Mouse (Mus musculus) right cerebral cortex, postnatal 14 days (tissue): Measurements from ENCODE around the gene Wrb.

ENCODE experiments used
- DNase-seq: peaks from one replicate; pipeline ENCODE4 v3.0.0; 2022

The Wrb gene

GRCm38 (mm10) chr16:96159091-96159731 is 14.0 kb downstream of the Wrb start:
- DNase-seq: peak; percentile 47

GRCm38 (mm10) chr16:96159794-96160346 is 14.7 kb downstream of the Wrb start:
- no peak for DNase-seq

GRCm38 (mm10) chr16:96160927-96161326 is 15.7 kb downstream of the Wrb start:
- no peak for DNase-seq

GRCm38 (mm10) chr16:96161336-96161735 is 16.1 kb downstream of the Wrb start:
- no peak for DNase-seq

- no peak for DNase-seq
Measured at GRCm38 (mm10) chr16:96165723-96166264, 20.6 kb downstream of the Wrb start.

GRCm38 (mm10) chr16:96168837-96169236 is 23.6 kb downstream of the Wrb start:
- no peak for DNase-seq

GRCm38 (mm10) chr16:96173648-96174047 is 28.4 kb downstream of the Wrb start:
- no peak for DNase-seq

- DNase-seq: no peak
Measured at GRCm38 (mm10) chr16:96175399-96175798, 30.2 kb downstream of the Wrb start.

- DNase-seq: no peak
Measured at GRCm38 (mm10) chr16:96179156-96179555, 33.9 kb downstream of the Wrb start.

- DNase-seq: no peak
Measured at GRCm38 (mm10) chr16:96187619-96188018, 42.4 kb downstream of the Wrb start.

- DNase-seq: peak; percentile 100
Measured at GRCm38 (mm10) chr16:96191531-96192506, 46.6 kb downstream of the Wrb start, which contains the start of gene Lca5l. Lca5l (minus strand) TSS chr16:96192271.

- peak; percentile 16 for DNase-seq
Measured at GRCm38 (mm10) chr16:96199913-96200701, 54.9 kb downstream of the Wrb start, which contains the start of gene Sh3bgr. Sh3bgr (plus strand) TSS chr16:96200450.

GRCm38 (mm10) chr16:96200702-96201028 is 55.5 kb downstream of the Wrb start:
- no peak for DNase-seq

- no peak for DNase-seq
Measured at GRCm38 (mm10) chr16:96201485-96202232, 56.5 kb downstream of the Wrb start.
